8 mouse cellular contexts compared by ENCODE assay signal in the genomic region with DNA sequence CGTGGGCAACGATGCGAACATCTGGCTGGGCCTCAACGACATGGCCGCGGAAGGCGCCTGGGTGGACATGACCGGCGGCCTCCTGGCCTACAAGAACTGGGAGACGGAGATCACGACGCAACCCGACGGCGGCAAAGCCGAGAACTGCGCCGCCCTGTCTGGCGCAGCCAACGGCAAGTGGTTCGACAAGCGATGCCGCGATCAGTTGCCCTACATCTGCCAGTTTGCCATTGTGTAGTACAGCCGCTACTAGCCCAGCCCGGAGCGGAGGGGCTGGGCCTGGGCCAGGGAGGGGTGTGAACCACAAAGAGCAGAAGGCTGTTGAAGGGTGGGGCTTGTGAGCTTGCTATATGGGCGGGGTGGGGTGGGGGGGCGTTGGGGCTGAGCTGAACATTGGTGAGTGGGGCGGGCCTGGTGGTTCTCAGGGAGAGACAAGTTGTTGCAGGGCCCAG. TPM values are rescaled to one million over a fixed set of nuclear protein-coding genes. Genes with fewer than 3 reads are reported as not detected.
DNase-seq lines count a peak whose midpoint lies in the region; ATAC-seq and TF ChIP-seq lines count a peak whose summit lies in the region.

No protein-coding gene starts in this region.

- DNase-seq in ZHBTc4 (ENCODE audit: low read depth, low spot score) (peak; percentile 69), liver (peak; percentile 38)
- peak; percentile 23 for DNase-seq in embryo, embryonic 10 days (ENCODE audit: low spot score)
- DNase-seq in heart, adult 18-20 months: peak; percentile 78 to 84
- DNase-seq in stomach, postnatal 0 days (ENCODE audit: low spot score): peak; percentile 54

- H3K4me3 ChIP-seq in intestine, embryonic 16.5 days (ENCODE audit: low read length): peak overlapping the region; percentile 18
- H3K4me3 ChIP-seq in midbrain, embryonic 16.5 days (ENCODE audit: low read depth, low read length): no peak overlapping the region
- H3K4me3 ChIP-seq in stomach, postnatal 0 days (ENCODE audit: low read depth, low read length): no peak overlapping the region

- peak overlapping the region; percentile 40; the same call in 1 of the 2 replicates for H3K9ac ChIP-seq in intestine, embryonic 16.5 days (ENCODE audit: low read depth, low read length)
- H3K9ac ChIP-seq in midbrain, embryonic 16.5 days (ENCODE audit: low read depth, low read length): no peak overlapping the region
- H3K9ac ChIP-seq in stomach, postnatal 0 days (ENCODE audit: low read length): peak overlapping the region; percentile 27; the same call in 1 of the 2 replicates

- H3K27ac ChIP-seq in intestine, embryonic 16.5 days (ENCODE audit: low read length): no peak overlapping the region
- H3K27ac ChIP-seq in midbrain, embryonic 16.5 days (ENCODE audit: low read length): no peak overlapping the region
- H3K27ac ChIP-seq in stomach, postnatal 0 days (replicated peaks): 0 out of 2 replicates have a peak overlapping the region, but pooled peaks have one; percentile 13

- H3K36me3 ChIP-seq in intestine, embryonic 16.5 days (ENCODE audit: control insufficient read depth, insufficient read depth, low read length): no peaks in the 10 kb centered on the region
- no peaks in the 10 kb centered on the region for H3K36me3 ChIP-seq in midbrain, embryonic 16.5 days (ENCODE audit: control insufficient read depth, insufficient read depth, low read length)
- no peaks in the 10 kb centered on the region for H3K36me3 ChIP-seq in stomach, postnatal 0 days (ENCODE audit: control insufficient read depth, insufficient read depth, low read length)

- peak; percentile 61 for ATAC-seq in intestine, embryonic 16.5 days
- no peak for ATAC-seq in midbrain, embryonic 16.5 days
- ATAC-seq in stomach, postnatal 0 days (ENCODE audit: low FRiP score, low TSS enrichment): peak; percentile 71
- no peak for ATAC-seq in CD4-positive, CD25-positive, alpha-beta regulatory T cell, adult 4 months

- 28% methylated on average over 30 of the region's 30 CpGs for WGBS in intestine, embryonic 16.5 days
- 30% methylated on average over 30 of the region's 30 CpGs for whole genome bisulfite sequencing in midbrain, embryonic 16.5 days
- WGBS in stomach, postnatal 0 days: 33% methylated on average over 30 of the region's 30 CpGs

- H3K4me2 ChIP-seq in intestine, embryonic 16.5 days (ENCODE audit: low read depth, low read length): peak overlapping the region; percentile 33; the same call in 1 of the 2 replicates
- H3K4me2 ChIP-seq in midbrain, embryonic 16.5 days (ENCODE audit: low read length): peak overlapping the region; percentile 20
- H3K4me2 ChIP-seq in stomach, postnatal 0 days (replicated peaks; ENCODE audit: low read depth): peak overlapping the region; percentile 34

- TF ChIP-seq CTCF in stomach, postnatal 0 days (IDR thresholded peaks at IDR 0.05; ENCODE audit: low read depth): peak; percentile 5; the same call in 1 of the 2 replicates

- no peaks in the 10 kb centered on the region for H3K27me3 ChIP-seq in intestine, embryonic 16.5 days (replicated peaks; ENCODE audit: control insufficient read depth, insufficient read depth, low read length)
- no peaks in the 10 kb centered on the region; the same call in 1 of the 2 replicates for H3K27me3 ChIP-seq in midbrain, embryonic 16.5 days (ENCODE audit: control insufficient read depth, insufficient read depth, low read depth, low read length)
- H3K27me3 ChIP-seq in stomach, postnatal 0 days (ENCODE audit: control insufficient read depth, insufficient read depth, low read length): no peaks in the 10 kb centered on the region

- H3K9me3 ChIP-seq in intestine, embryonic 16.5 days (ENCODE audit: control insufficient read depth, low read length): no peaks in the 10 kb centered on the region
- H3K9me3 ChIP-seq in midbrain, embryonic 16.5 days (replicated peaks; ENCODE audit: control insufficient read depth, low read length, poor library complexity, severe bottlenecking): no peaks in the 10 kb centered on the region
- no peaks in the 10 kb centered on the region for H3K9me3 ChIP-seq in stomach, postnatal 0 days (ENCODE audit: control insufficient read depth, low read length)

- no peak for TF ChIP-seq EP300 in stomach, postnatal 0 days (optimal IDR thresholded peaks at IDR 0.05)

- H3K4me1 ChIP-seq in intestine, embryonic 16.5 days (ENCODE audit: control insufficient read depth, insufficient read depth, low read length): peaks cover 7% of the 10 kb centered on the region; the same call in 1 of the 2 replicates
- H3K4me1 ChIP-seq in midbrain, embryonic 16.5 days (ENCODE audit: control insufficient read depth, insufficient read depth, low read length): no peaks in the 10 kb centered on the region
- H3K4me1 ChIP-seq in stomach, postnatal 0 days (replicated peaks; ENCODE audit: control insufficient read depth, insufficient read depth): no peaks in the 10 kb centered on the region

RNA-seq across cellular contexts. Expression of a gene that starts 6.2 kb away (rescaled TPM):
- total RNA-seq in heart, adult 18-20 months (2021): 10 to 100 TPM; 39.9 to 51.1 TPM
- 0.27 and 0.42 TPM in 2 replicates for polyA plus RNA-seq in intestine, embryonic 16.5 days (2015; fragmentation: Nextera tagmentation; extraction: Ambion mirVana)
- 2.2 and 3.6 TPM in 2 replicates for polyA plus RNA-seq in midbrain, embryonic 16.5 days (2015; fragmentation: Nextera tagmentation; extraction: Ambion mirVana)
- polyA plus RNA-seq in stomach, postnatal 0 days (2015; fragmentation: Nextera tagmentation; extraction: Ambion mirVana): 13.9 and 17.1 TPM in 2 replicates
- not detected for polyA plus RNA-seq in CD4-positive, CD25-positive, alpha-beta regulatory T cell, adult 4 months (2017; shearing (Covaris generic))

RNA-seq across cellular contexts. Expression of a gene that starts 43.9 kb away (rescaled TPM):
- 10 to 100 TPM; 30.3 to 31.3 TPM for total RNA-seq in heart, adult 18-20 months (2021)
- 130 and 146 TPM in 2 replicates for polyA plus RNA-seq in intestine, embryonic 16.5 days (2015; fragmentation: Nextera tagmentation; extraction: Ambion mirVana)
- polyA plus RNA-seq in midbrain, embryonic 16.5 days (2015; fragmentation: Nextera tagmentation; extraction: Ambion mirVana): 71.4 and 73.1 TPM in 2 replicates
- polyA plus RNA-seq in stomach, postnatal 0 days (2015; fragmentation: Nextera tagmentation; extraction: Ambion mirVana): 73.1 and 73.5 TPM in 2 replicates
- 100 to 1,000 TPM; 105 to 108 TPM for polyA plus RNA-seq in CD4-positive, CD25-positive, alpha-beta regulatory T cell, adult 4 months (2017; shearing (Covaris generic))

RNA-seq across cellular contexts. Expression of a gene that starts 43.9 kb away (rescaled TPM):
- 10 to 100 TPM; 38.7 to 39.7 TPM for total RNA-seq in heart, adult 18-20 months (2021)
- polyA plus RNA-seq in intestine, embryonic 16.5 days (2015; fragmentation: Nextera tagmentation; extraction: Ambion mirVana): 75.8 and 76.9 TPM in 2 replicates
- polyA plus RNA-seq in midbrain, embryonic 16.5 days (2015; fragmentation: Nextera tagmentation; extraction: Ambion mirVana): 83.8 and 84.9 TPM in 2 replicates
- 64.7 and 65.7 TPM in 2 replicates for polyA plus RNA-seq in stomach, postnatal 0 days (2015; fragmentation: Nextera tagmentation; extraction: Ambion mirVana)
- polyA plus RNA-seq in CD4-positive, CD25-positive, alpha-beta regulatory T cell, adult 4 months (2017; shearing (Covaris generic)): 10 to 100 TPM; 11.5 to 13.1 TPM

RNA-seq across cellular contexts. Expression of a gene that starts 58.9 kb away (rescaled TPM):
- under 1 TPM; 0.17 to 0.36 TPM for total RNA-seq in heart, adult 18-20 months (2021)
- polyA plus RNA-seq in intestine, embryonic 16.5 days (2015; fragmentation: Nextera tagmentation; extraction: Ambion mirVana): 14.1 and 14.2 TPM in 2 replicates
- polyA plus RNA-seq in midbrain, embryonic 16.5 days (2015; fragmentation: Nextera tagmentation; extraction: Ambion mirVana): 0.07 and 0.19 TPM in 2 replicates
- 7.4 and 7.9 TPM in 2 replicates for polyA plus RNA-seq in stomach, postnatal 0 days (2015; fragmentation: Nextera tagmentation; extraction: Ambion mirVana)
- 1 to 10 TPM; 3.1 to 4.6 TPM for polyA plus RNA-seq in CD4-positive, CD25-positive, alpha-beta regulatory T cell, adult 4 months (2017; shearing (Covaris generic))

Comparison
In these comparisons a context has a peak if more than half of its experiments do, and no peak if none do; other contexts are left out.
1. DNase-seq: peak in every context shown above with its lines; median percentile 81 in heart, adult 18-20 months; 69 in ZHBTc4; 54 in stomach, postnatal 0 days; 38 in liver; 23 in embryo, embryonic 10 days.
2. ATAC-seq: peak in intestine, embryonic 16.5 days (single experiment) and stomach, postnatal 0 days (single experiment); none in midbrain, embryonic 16.5 days (single experiment) and CD4-positive, CD25-positive, alpha-beta regulatory T cell, adult 4 months (single experiment).
3. Peak in every context shown above with its lines, with median percentiles within 50 percentile points of each other: H3K4me2 ChIP-seq.